Mouse (Mus musculus) bone marrow macrophage, adult 2 months (primary cell): ENCODE measurements around the gene Asf1b. TPM values are rescaled to one million over a fixed set of nuclear protein-coding genes. Genes with fewer than 3 reads are reported as not detected.

Source experiments
- H3K27ac ChIP-seq: 2 replicates; pipeline ENCODE4 v1.5.1; 2012; ENCODE audit warnings: low read depth, low read length; ENCODE audit not compliant: insufficient read depth
- H3K4me1 ChIP-seq: 2 replicates; pipeline ENCODE4 v1.6.1; 2012; ENCODE audit warnings: low read length; ENCODE audit not compliant: control insufficient read depth, insufficient read depth
- H3K4me3 ChIP-seq: 2 replicates; pipeline ENCODE4 v1.5.1; 2012; ENCODE audit warnings: mild to moderate bottlenecking, low read length, moderate library complexity; ENCODE audit not compliant: insufficient read depth
- CTCF ChIP-seq: IDR thresholded peaks from 2 replicates; pipeline ENCODE4 v1.5.1; 2012; ENCODE audit warnings: low read depth, mild to moderate bottlenecking, low read length, moderate library complexity
- POLR2A ChIP-seq: IDR thresholded peaks from 2 replicates; pipeline ENCODE4 v1.6.1; 2012; ENCODE audit warnings: mild to moderate bottlenecking, low read depth, low read length, borderline replicate concordance
- polyA plus RNA-seq: library from polyadenylated mRNA; stranded (reverse); fragments of >200 nt; gene quantifications from 2 replicates; pipeline ENCODE4 v1.2.4, GENCODE M21; 2012; ENCODE audit not compliant: missing spikeins, insufficient read depth, insufficient read length

Asf1b gene
- polyA plus RNA-seq, 1 experiment: 42.9 TPM

- Histone ChIP-seq H3K4me1 (peaks cover 7% of the 10 kb centered on the region), H3K27ac (no peak overlapping the region), H3K4me3 (peak overlapping the region; percentile 62)
- TF ChIP-seq CTCF (no peak), POLR2A (no peak)
Observed at GRCm38 (mm10) chr8:83954749-83955105, 580 bp upstream of the Asf1b start.

GRCm38 (mm10) chr8:83955958-83956218 is 581 bp downstream of the Asf1b start:
- peak overlapping the region; percentile 77 for H3K4me3 ChIP-seq
- peaks cover 7% of the 10 kb centered on the region for H3K4me1 ChIP-seq
- TF ChIP-seq POLR2A (no peak), CTCF (no peak)
- no peak overlapping the region for H3K27ac ChIP-seq

- no peak overlapping the region for H3K27ac ChIP-seq
- peak overlapping the region; percentile 77 for H3K4me3 ChIP-seq
- TF ChIP-seq POLR2A (no peak), CTCF (0 out of 2 replicates have a peak, but pooled peaks have one; percentile 10)
- peaks cover 7% of the 10 kb centered on the region for H3K4me1 ChIP-seq
Observed at GRCm38 (mm10) chr8:83956789-83957188, 1.5 kb downstream of the Asf1b start.

- H3K4me3 ChIP-seq: no peak overlapping the region
- H3K27ac ChIP-seq: no peak overlapping the region
- TF ChIP-seq CTCF (no peak), POLR2A (no peak)
- peaks cover 22% of the 10 kb centered on the region for H3K4me1 ChIP-seq
Observed at GRCm38 (mm10) chr8:83964015-83964765, 8.9 kb downstream of the Asf1b start.

GRCm38 (mm10) chr8:83967701-83968100 is 12.4 kb downstream of the Asf1b start:
- no peak overlapping the region for H3K4me3 ChIP-seq
- TF ChIP-seq CTCF: no peak
- TF ChIP-seq POLR2A: no peak
- H3K4me1 ChIP-seq: peaks cover 28% of the 10 kb centered on the region
- H3K27ac ChIP-seq: no peak overlapping the region

GRCm38 (mm10) chr8:83971121-83971520 is 15.8 kb downstream of the Asf1b start:
- Histone ChIP-seq H3K4me1 (peaks cover 18% of the 10 kb centered on the region), H3K4me3 (no peak overlapping the region), H3K27ac (no peak overlapping the region)
- TF ChIP-seq POLR2A (no peak), CTCF (no peak)

GRCm38 (mm10) chr8:83971661-83972060 is 16.4 kb downstream of the Asf1b start:
- TF ChIP-seq POLR2A (no peak), CTCF (no peak)
- H3K4me1 ChIP-seq: peaks cover 22% of the 10 kb centered on the region
- H3K4me3 ChIP-seq: peak overlapping the region; percentile 74
- H3K27ac ChIP-seq: no peak overlapping the region

GRCm38 (mm10) chr8:83972150-83973120 is 17.1 kb downstream of the Asf1b start, which contains the start of gene Prkaca:
Gene Prkaca (plus strand): TSS chr8:83972993.
- no peak within 1 kb of the TSS; the same call in 1 of the 2 replicates for H3K27ac ChIP-seq
- peak within 1 kb of the TSS; percentile 97 for H3K4me3 ChIP-seq
- TF ChIP-seq CTCF: no peak
- TF ChIP-seq POLR2A: no peak
- H3K4me1 ChIP-seq: peaks cover 30% of the 10 kb centered on the region

- TF ChIP-seq POLR2A: no peak
- no peak for TF ChIP-seq CTCF
- peaks cover 38% of the 10 kb centered on the region for H3K4me1 ChIP-seq
- no peak overlapping the region for H3K27ac ChIP-seq
- H3K4me3 ChIP-seq: peak overlapping the region; percentile 97
Observed at GRCm38 (mm10) chr8:83973161-83974031, 18.1 kb downstream of the Asf1b start.
